Mouse (Mus musculus) neural tube, embryonic 11.5 days (tissue): ENCODE measurements around the gene Zbtb16. TPM values are rescaled to one million over a fixed set of nuclear protein-coding genes. Genes with fewer than 3 reads are reported as not detected.
A peak's percentile ranks its signal among the peaks of the same experiment; 100 is the strongest.

Experiments used
- ATAC-seq: fragments of 200-750 bp; cut with Nextera tagmentation; 2 replicates; pipeline ENCODE4 v1.8.0; 2017; ENCODE audit warnings: moderate number of reproducible peaks, mild to moderate bottlenecking, moderate TSS enrichment, moderate library complexity; ENCODE audit not compliant: insufficient read depth, low FRiP score, low TSS enrichment
- DNase-seq: peaks from one replicate; pipeline ENCODE4 v3.0.0-alpha.2; 2015; ENCODE audit warnings: low spot score
- H3K27ac ChIP-seq: fragments of 300-500 bp; sonication (generic); 2 replicates; pipeline ENCODE4 v1.5.1; 2014; ENCODE audit warnings: low read depth, mild to moderate bottlenecking, low read length
- H3K27me3 ChIP-seq: fragments of 300-500 bp; sonication (generic); 2 replicates; pipeline ENCODE4 v1.6.1; 2014; ENCODE audit warnings: mild to moderate bottlenecking, low read length, mixed read lengths; ENCODE audit not compliant: control insufficient read depth, insufficient read depth
- H3K36me3 ChIP-seq: fragments of 300-500 bp; sonication (generic); 2 replicates; pipeline ENCODE4 v1.6.1; 2014; ENCODE audit warnings: mild to moderate bottlenecking, low read length, moderate library complexity, mixed read lengths; ENCODE audit not compliant: control insufficient read depth, insufficient read depth
- H3K4me1 ChIP-seq: fragments of 300-500 bp; sonication (generic); 2 replicates; pipeline ENCODE4 v1.6.1; 2014; ENCODE audit warnings: low read length, mixed read lengths; ENCODE audit not compliant: control insufficient read depth, insufficient read depth
- H3K4me2 ChIP-seq: fragments of 300-500 bp; sonication (generic); 2 replicates; pipeline ENCODE4 v1.6.1; 2014; ENCODE audit warnings: low read depth, mild to moderate bottlenecking, moderate library complexity
- H3K4me3 ChIP-seq: fragments of 300-500 bp; sonication (generic); 2 replicates; pipeline ENCODE4 v1.5.1; 2014; ENCODE audit warnings: low read depth, low read length
- H3K9ac ChIP-seq: fragments of 300-500 bp; sonication (generic); 2 replicates; pipeline ENCODE4 v1.6.1; 2014; ENCODE audit warnings: mild to moderate bottlenecking, low read length
- H3K9me3 ChIP-seq: fragments of 300-500 bp; sonication (generic); 2 replicates; pipeline ENCODE4 v1.6.1; 2016; ENCODE audit warnings: low read length; ENCODE audit not compliant: control insufficient read depth
- WGBS: fragments of 180-500 bp; shearing (Covaris S2); extraction: QIAGEN DNeasy Blood & Tissue Kit; methylation state at CpG from one replicate; pipeline ENCODE4 v1.1.7; 2014; 5-methylcytosine and 5-hydroxymethylcytosine counted together
- polyA plus RNA-seq: library from polyadenylated mRNA; unstranded; fragments of >200 nt; fragmentation: Nextera tagmentation; extraction: Ambion mirVana; gene quantifications from 2 replicates; pipeline ENCODE4 v1.2.1, GENCODE M21; 2014

The Zbtb16 gene
- polyA plus RNA-seq, 1 experiment from 2014 or later = 8.0 TPM

- H3K27ac ChIP-seq = no peak overlapping the region
- WGBS = 55% methylated on average over 13 of the region's 13 CpGs
Observed at GRCm38 (mm10) chr9:48760449-48761174, 75.4 kb downstream of the Zbtb16 start.

GRCm38 (mm10) chr9:48759098-48759497 lies 76.9 kb downstream of the Zbtb16 start:
- Histone ChIP-seq H3K4me1 (peaks cover 17% of the 10 kb centered on the region), H3K27ac (no peak overlapping the region), H3K4me3 (no peak overlapping the region), H3K27me3 (no peaks in the 10 kb centered on the region), H3K4me2 (no peak overlapping the region), H3K36me3 (no peaks in the 10 kb centered on the region), H3K9me3 (no peaks in the 10 kb centered on the region), H3K9ac (no peak overlapping the region)
- 90% methylated on average over 4 of the region's 4 CpGs for WGBS
- ATAC-seq (no peak), DNase-seq (no peak)

More at GRCm38 (mm10) chr9:48760449-48761174, 75.4 kb downstream of the Zbtb16 start:
- Histone ChIP-seq H3K9ac (no peak overlapping the region), H3K4me1 (peaks cover 17% of the 10 kb centered on the region), H3K4me3 (no peak overlapping the region), H3K27me3 (no peaks in the 10 kb centered on the region), H3K4me2 (no peak overlapping the region), H3K9me3 (no peaks in the 10 kb centered on the region), H3K36me3 (no peaks in the 10 kb centered on the region)
- DNase-seq (peak; percentile 42), ATAC-seq (no peak)

- Histone ChIP-seq H3K27me3 (no peaks in the 10 kb centered on the region), H3K36me3 (no peaks in the 10 kb centered on the region), H3K9ac (no peak overlapping the region), H3K4me2 (no peak overlapping the region), H3K4me3 (no peak overlapping the region), H3K9me3 (no peaks in the 10 kb centered on the region), H3K27ac (no peak overlapping the region), H3K4me1 (peaks cover 17% of the 10 kb centered on the region)
- no peak for ATAC-seq
- WGBS = 28% methylated on average over 13 of the region's 13 CpGs
- no peak for DNase-seq
Observed at GRCm38 (mm10) chr9:48757650-48758580, 78.1 kb downstream of the Zbtb16 start.

GRCm38 (mm10) chr9:48756261-48756812 lies 79.7 kb downstream of the Zbtb16 start:
- WGBS = 14% methylated on average over 10 of the region's 10 CpGs
- H3K36me3 ChIP-seq = no peaks in the 10 kb centered on the region
- no peaks in the 10 kb centered on the region for H3K9me3 ChIP-seq
- no peaks in the 10 kb centered on the region for H3K27me3 ChIP-seq
- peak overlapping the region; percentile 46; the same call in 1 of the 2 replicates for H3K27ac ChIP-seq
- ATAC-seq (peak; percentile 80), DNase-seq (peak; percentile 68)
- H3K4me3 ChIP-seq = no peak overlapping the region
- H3K4me1 ChIP-seq = peaks cover 17% of the 10 kb centered on the region
- no peak overlapping the region for H3K4me2 ChIP-seq
- H3K9ac ChIP-seq = no peak overlapping the region

- H3K4me3 ChIP-seq = no peak overlapping the region
- DNase-seq = peak; percentile 35
- no peak overlapping the region for H3K4me2 ChIP-seq
- H3K4me1 ChIP-seq = peaks cover 17% of the 10 kb centered on the region
- WGBS = 16% methylated on average over 9 of the region's 9 CpGs
- H3K36me3 ChIP-seq = no peaks in the 10 kb centered on the region
- ATAC-seq = peak; percentile 67; the same call in 1 of the 2 replicates
- no peaks in the 10 kb centered on the region for H3K9me3 ChIP-seq
- 0 out of 2 replicates have a peak overlapping the region, but pooled peaks have one; percentile 31 for H3K27ac ChIP-seq
- H3K9ac ChIP-seq = no peak overlapping the region
- H3K27me3 ChIP-seq = no peaks in the 10 kb centered on the region
Observed at GRCm38 (mm10) chr9:48755438-48756070, 80.5 kb downstream of the Zbtb16 start.

GRCm38 (mm10) chr9:48754418-48754817 lies 81.6 kb downstream of the Zbtb16 start:
- Histone ChIP-seq H3K36me3 (no peaks in the 10 kb centered on the region), H3K9ac (no peak overlapping the region), H3K27ac (no peak overlapping the region), H3K4me3 (no peak overlapping the region), H3K27me3 (no peaks in the 10 kb centered on the region), H3K9me3 (no peaks in the 10 kb centered on the region), H3K4me1 (peaks cover 17% of the 10 kb centered on the region), H3K4me2 (no peak overlapping the region)
- ATAC-seq (no peak), DNase-seq (no peak)
- WGBS = 95% methylated on average over 6 of the region's 6 CpGs

GRCm38 (mm10) chr9:48753881-48754280 lies 82.1 kb downstream of the Zbtb16 start:
- Histone ChIP-seq H3K4me3 (no peak overlapping the region), H3K27ac (no peak overlapping the region), H3K9me3 (no peaks in the 10 kb centered on the region), H3K4me1 (peaks cover 17% of the 10 kb centered on the region), H3K4me2 (no peak overlapping the region), H3K27me3 (no peaks in the 10 kb centered on the region), H3K36me3 (no peaks in the 10 kb centered on the region), H3K9ac (no peak overlapping the region)
- WGBS = 91% methylated on average over 6 of the region's 6 CpGs
- ATAC-seq (no peak), DNase-seq (no peak)

- Histone ChIP-seq H3K9ac (no peak overlapping the region), H3K27me3 (no peaks in the 10 kb centered on the region), H3K4me1 (0 out of 2 replicates have a peak, but pooled peaks cover 3% of the 10 kb centered on the region), H3K4me2 (no peak overlapping the region), H3K9me3 (no peaks in the 10 kb centered on the region), H3K27ac (no peak overlapping the region), H3K36me3 (no peaks in the 10 kb centered on the region), H3K4me3 (no peak overlapping the region)
- no peak for ATAC-seq
- DNase-seq = no peak
- WGBS = 91% methylated on average over 3 of the region's 3 CpGs
Observed at GRCm38 (mm10) chr9:48751900-48752299, 84.1 kb downstream of the Zbtb16 start.
